Mouse (Mus musculus): Measurements from ENCODE around the gene Plekhj1. TPM values are rescaled to one million over a fixed set of nuclear protein-coding genes. Genes with fewer than 3 reads are reported as not detected.
"Not testable (repeated sequence)": the region's sequence is repeated elsewhere in the genome, so short reads cannot be mapped to it uniquely, and the experiment has no call there.

Gene Plekhj1
- total RNA-seq (2021), result 10 to 100 TPM; 22.4 to 27.3 TPM
- long read RNA-seq, experiment 1, transcript Plekhj1-201 (6 exons, 1,260 nt), result major isoform, 43 of 72 reads
- long read RNA-seq, experiment 1, partial matches to known transcripts, result 9 of 72 reads
- long read RNA-seq, experiment 1, other reads (novel, unspliced or antisense), result 16 of 72 reads
- long read RNA-seq, experiment 2, transcript Plekhj1-201 (6 exons, 1,260 nt), result major isoform, 36 of 55 reads
- long read RNA-seq, experiment 2, partial matches to known transcripts, result 8 of 55 reads
- long read RNA-seq, experiment 2, other reads (novel, unspliced or antisense), result 5 of 55 reads

GRCm38 (mm10) chr10:80798150-80799006, at the start of gene Plekhj1, which contains the start of gene Sf3a2:
Gene Plekhj1 (minus strand): TSS chr10:80798626.
Gene Sf3a2 (plus strand): TSS chr10:80798198.
- peak; percentile 94 for DNase-seq

DNA sequence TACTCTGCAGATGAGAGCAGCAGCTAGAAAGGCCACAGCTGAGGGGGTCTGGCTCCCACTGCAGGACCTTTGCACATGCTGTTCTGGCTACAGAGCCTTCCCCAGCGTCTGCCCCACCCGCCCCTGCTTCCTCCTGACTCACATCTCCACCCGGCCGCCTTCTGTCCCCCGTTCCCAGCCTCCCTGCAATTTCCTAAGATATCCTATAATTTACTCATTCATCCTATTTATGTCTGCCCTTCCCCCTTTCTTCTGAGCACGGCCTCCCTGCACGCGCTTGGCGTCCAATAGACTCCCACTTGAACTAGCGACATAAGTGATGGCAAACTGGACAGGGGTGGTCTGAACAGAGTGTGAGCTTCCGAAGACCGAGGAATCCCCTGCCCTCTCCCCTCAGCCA, 47.3 kb upstream of the Plekhj1 start:
- no peak for DNase-seq

GRCm38 (mm10) chr10:80845055-80845693, 46.7 kb upstream of the Plekhj1 start:
- no peak for DNase-seq

DNA sequence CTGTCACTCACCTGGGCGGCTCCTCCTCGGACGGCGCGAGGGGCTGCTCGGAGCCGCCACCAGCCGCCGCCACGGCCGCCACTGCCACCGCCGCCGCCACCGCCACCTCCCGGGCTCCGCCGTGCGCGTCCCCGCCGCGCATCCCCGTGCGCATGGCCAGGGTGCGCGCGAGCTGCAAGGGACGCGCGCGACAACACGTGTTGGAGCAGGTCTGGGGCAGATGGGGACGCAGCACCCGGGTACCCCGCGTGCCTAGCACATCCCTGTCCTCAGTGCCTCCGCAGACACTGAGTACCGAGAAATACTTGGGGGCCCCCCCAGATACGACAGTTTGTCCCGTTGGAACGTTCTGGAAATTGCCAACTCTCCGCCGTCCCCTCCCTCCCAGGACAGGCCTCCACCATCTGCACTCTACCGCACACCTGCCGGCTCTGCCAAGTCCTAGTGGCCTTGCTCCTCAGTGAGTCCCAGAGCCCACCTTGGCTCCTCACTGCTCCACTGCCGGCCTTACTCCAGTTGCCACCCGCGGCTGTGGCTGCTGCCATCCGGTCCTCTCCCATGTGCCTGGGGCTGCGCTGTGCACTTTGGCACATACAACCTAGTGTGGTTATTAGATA, 45.6 kb upstream of the Plekhj1 start, which contains the start of gene Lingo3:
Gene Lingo3, minus strand, starts transcription at position 109 of the 617 bp plus-strand sequence.
- no peak for DNase-seq

GRCm38 (mm10) chr10:80843087-80843930, 44.9 kb upstream of the Plekhj1 start:
- DNase-seq, result no peak

DNA sequence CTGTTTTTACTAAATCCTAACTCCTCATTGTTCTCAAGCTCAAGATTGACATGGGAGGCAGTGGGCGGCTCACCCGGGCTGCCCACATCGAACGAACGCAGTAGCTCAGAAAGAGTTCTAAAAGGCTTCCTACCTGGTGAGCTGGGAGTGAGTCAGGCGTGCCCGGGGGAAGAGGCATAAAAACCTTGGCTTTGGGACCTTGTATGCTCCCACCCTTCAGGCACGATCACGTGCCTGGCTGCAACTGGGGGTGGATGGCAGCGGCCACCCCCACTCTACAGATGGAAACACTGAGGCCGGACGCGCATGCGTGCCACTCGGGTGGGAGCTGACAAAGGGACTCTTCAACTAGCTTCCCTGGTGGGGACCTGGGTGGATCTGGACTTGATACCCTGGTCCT, 43.9 kb upstream of the Plekhj1 start:
- no peak for DNase-seq

- DNase-seq, result no peak
These were observed 43.3 kb upstream of the Plekhj1 start for GRCm38 (mm10) chr10:80841685-80842084.

GRCm38 (mm10) chr10:80839848-80840247, 41.4 kb upstream of the Plekhj1 start:
- DNase-seq, result no peak

- no peak for DNase-seq
These were observed 40.0 kb upstream of the Plekhj1 start for GRCm38 (mm10) chr10:80838346-80838912.

- DNase-seq, result peak; percentile 75
These were observed 39.4 kb upstream of the Plekhj1 start for GRCm38 (mm10) chr10:80837827-80838226.

DNA sequence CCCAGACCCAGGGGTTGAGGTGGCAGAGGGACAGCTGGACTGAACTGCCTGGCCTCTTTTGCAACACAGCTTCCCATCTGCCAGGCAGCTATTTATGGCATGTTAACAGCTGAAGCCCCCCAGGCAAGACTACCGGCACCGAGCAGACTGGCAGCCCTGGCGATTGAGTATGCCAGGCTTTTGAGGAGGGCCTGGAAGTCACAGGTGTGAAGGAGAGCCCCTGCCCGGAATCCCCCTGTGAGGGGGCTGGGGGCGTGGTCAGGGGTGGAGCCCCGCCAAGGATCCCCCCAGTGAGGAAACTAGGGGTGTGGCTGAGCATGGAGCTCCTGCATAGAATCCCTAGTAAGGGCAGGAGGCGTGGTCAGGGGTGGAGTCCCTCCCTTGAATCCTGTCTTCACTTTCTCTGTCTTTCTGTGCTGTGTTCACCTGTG, 38.5 kb upstream of the Plekhj1 start:
- no peak for DNase-seq

- DNase-seq, result no peak
These were observed 37.2 kb upstream of the Plekhj1 start for GRCm38 (mm10) chr10:80835617-80836016.

GRCm38 (mm10) chr10:80832818-80833217, 34.4 kb upstream of the Plekhj1 start:
- DNase-seq, result no peak

GRCm38 (mm10) chr10:80831136-80831535, 32.7 kb upstream of the Plekhj1 start:
- peak; percentile 49 for DNase-seq

GRCm38 (mm10) chr10:80829359-80830278, 31.2 kb upstream of the Plekhj1 start:
- DNase-seq, result no peak

GRCm38 (mm10) chr10:80828587-80828986, 30.2 kb upstream of the Plekhj1 start:
- not testable (repeated sequence) for DNase-seq

GRCm38 (mm10) chr10:80827870-80828420, 29.5 kb upstream of the Plekhj1 start:
- DNase-seq, result no peak

GRCm38 (mm10) chr10:80827063-80827869, 28.8 kb upstream of the Plekhj1 start:
- DNase-seq, result no peak

All from gastrocnemius, postnatal 25 days (tissue).